Mouse (Mus musculus): Measurements from ENCODE around the gene Polr3a. TPM values are rescaled to one million over a fixed set of nuclear protein-coding genes. Genes with fewer than 3 reads are reported as not detected.

Polr3a gene
- 20.1 TPM in 2 replicates for polyA plus RNA-seq (2015; fragmentation: Nextera tagmentation; extraction: Ambion mirVana)

DNA sequence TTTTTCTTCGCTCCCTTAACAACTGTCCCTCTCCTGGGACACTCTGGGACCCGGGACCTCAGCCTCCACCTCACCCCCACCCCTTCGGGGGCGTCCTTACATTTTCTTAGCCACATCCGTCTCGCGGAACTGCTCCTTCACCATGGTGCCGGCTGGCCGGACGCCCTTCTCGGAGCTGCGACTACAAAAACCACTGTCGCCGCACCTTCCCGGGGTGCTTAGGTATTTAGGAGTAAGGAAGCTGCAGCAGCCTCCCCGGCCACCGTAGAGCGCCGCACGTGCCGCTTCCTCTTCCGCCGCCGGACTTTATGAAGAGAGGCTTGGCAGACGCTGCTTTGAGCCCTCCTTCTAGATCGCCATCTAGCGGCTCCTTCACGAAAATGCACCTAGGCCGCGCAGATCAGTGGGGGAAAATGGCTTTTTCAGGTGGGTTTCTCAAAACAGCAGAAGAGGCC lies at the start of gene Polr3a, which contains the start of gene Rps24:
TSS of gene Polr3a (minus strand) at position 286 of the 455 bp plus-strand sequence.
TSS of gene Rps24 (plus strand) at position 353 of the 455 bp plus-strand sequence.
- WGBS = under 1% methylated on average over 30 of the region's 30 CpGs

DNA sequence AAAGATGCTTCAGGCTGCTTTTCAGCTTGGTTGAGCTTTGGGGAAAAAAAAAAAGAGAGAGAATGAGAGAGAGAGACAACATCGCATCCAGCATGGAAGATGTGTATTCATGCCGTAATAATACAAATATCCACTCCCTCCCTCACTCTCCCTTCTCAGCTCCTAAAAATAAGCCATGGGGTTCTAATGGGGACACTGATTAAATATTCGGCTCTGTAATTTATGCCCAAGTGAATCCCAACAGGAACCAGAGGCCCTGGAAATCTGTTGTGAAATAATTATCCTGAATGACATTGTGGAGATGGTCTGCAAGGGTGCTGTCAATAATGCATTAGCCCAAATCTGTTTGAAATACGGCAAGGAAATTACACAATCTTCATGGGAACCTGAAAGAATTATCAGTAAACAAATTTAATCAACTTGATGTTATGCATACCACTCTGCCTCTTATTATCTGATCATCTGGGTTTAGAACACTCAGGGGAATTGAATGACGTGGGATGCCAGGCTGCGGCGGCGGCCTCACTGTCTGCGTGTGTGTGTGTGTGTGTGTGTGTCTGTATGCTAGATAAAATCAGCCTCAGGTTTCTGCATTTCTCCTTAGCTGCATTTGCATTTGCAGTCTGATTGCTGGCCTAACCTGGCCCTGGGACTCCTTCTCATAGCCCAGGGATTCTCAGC lies 48.1 kb upstream of the Polr3a start:
- WGBS = 86% methylated on average over 9 of the region's 9 CpGs
- H3K4me2 ChIP-seq (replicated peaks) = no peak overlapping the region
- H3K4me1 ChIP-seq = peaks cover 19% of the 10 kb centered on the region
- no peak overlapping the region for H3K27ac ChIP-seq
- H3K9ac ChIP-seq = no peak overlapping the region
- H3K9me3 ChIP-seq = no peaks in the 10 kb centered on the region
- no peak overlapping the region for H3K4me3 ChIP-seq
- no peak for ATAC-seq (ENCODE audit: low FRiP score, low read depth)
- no peaks in the 10 kb centered on the region for H3K36me3 ChIP-seq
- no peaks in the 10 kb centered on the region for H3K27me3 ChIP-seq

More for the DNA sequence above, at the start of gene Polr3a, which contains the start of gene Rps24:
- Histone ChIP-seq H3K9ac (peak within 1 kb of the TSS; percentile 86), H3K27ac (no peak within 1 kb of the TSS), H3K4me2 (replicated peaks) (peak within 1 kb of the TSS; percentile 80), H3K9me3 (no peaks in the 10 kb centered on the region), H3K4me3 (peak within 1 kb of the TSS; percentile 85), H3K36me3 (peaks cover 25% of the 10 kb centered on the region), H3K27me3 (no peaks in the 10 kb centered on the region), H3K4me1 (peaks cover 14% of the 10 kb centered on the region)
- ATAC-seq (ENCODE audit: low FRiP score, low read depth) = peak; percentile 60

DNA sequence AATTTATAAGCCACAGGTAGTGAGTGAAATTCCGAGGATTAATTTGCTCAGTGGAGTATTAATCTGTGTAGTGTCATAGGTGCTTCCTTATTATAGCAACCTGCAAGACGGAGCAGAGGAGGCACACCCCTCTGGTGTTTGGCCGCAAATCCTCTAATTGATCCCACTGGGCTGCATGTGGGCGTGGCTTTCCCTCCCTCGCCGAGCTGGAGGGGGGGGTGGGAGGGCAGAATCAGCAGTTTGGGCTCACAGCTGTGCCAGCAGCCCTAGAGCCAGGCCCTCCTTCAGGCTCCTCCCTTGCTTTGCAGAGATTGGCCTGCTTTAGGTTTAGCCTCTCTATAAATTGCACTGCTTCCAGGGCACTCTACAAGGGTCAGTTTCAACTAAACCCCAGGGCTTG lies 43.4 kb upstream of the Polr3a start:
- no peak overlapping the region; the same call in 1 of the 2 replicates for H3K27ac ChIP-seq
- peak overlapping the region; percentile 49 for H3K4me2 ChIP-seq (replicated peaks)
- H3K36me3 ChIP-seq = no peaks in the 10 kb centered on the region
- peaks cover 38% of the 10 kb centered on the region for H3K4me1 ChIP-seq
- H3K9ac ChIP-seq = no peak overlapping the region
- WGBS = 1% methylated on average over 6 of the region's 6 CpGs
- peak overlapping the region; percentile 7; the same call in 1 of the 2 replicates for H3K4me3 ChIP-seq
- no peaks in the 10 kb centered on the region for H3K27me3 ChIP-seq
- peak; percentile 93 for ATAC-seq (ENCODE audit: low FRiP score, low read depth)
- no peaks in the 10 kb centered on the region for H3K9me3 ChIP-seq

DNA sequence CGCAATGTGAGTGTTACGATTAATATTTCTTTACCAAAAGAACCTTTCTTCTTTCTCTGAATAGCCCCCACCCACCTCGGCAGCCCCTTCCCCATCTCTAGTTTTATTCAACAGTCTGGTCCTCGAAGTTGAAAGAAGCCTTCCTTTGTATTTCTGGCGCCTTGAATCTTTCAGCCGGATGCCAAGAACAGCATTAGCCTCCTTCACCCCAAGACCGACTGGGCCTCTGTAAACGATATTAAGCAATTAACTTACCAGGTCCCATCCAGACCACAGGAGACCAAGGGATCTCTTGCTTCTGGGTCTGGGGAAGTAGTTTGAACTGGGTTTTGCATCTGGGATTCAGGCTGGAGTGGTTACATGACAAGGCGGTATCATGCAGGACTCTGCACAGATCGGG lies 39.6 kb upstream of the Polr3a start:
- H3K4me2 ChIP-seq (replicated peaks) = no peak overlapping the region
- no peaks in the 10 kb centered on the region for H3K36me3 ChIP-seq
- no peaks in the 10 kb centered on the region for H3K9me3 ChIP-seq
- no peak overlapping the region for H3K9ac ChIP-seq
- H3K27ac ChIP-seq = no peak overlapping the region
- no peaks in the 10 kb centered on the region for H3K27me3 ChIP-seq
- ATAC-seq (ENCODE audit: low FRiP score, low read depth) = no peak
- peaks cover 33% of the 10 kb centered on the region for H3K4me1 ChIP-seq
- 59% methylated on average over 10 of the region's 10 CpGs for WGBS
- no peak overlapping the region for H3K4me3 ChIP-seq

DNA sequence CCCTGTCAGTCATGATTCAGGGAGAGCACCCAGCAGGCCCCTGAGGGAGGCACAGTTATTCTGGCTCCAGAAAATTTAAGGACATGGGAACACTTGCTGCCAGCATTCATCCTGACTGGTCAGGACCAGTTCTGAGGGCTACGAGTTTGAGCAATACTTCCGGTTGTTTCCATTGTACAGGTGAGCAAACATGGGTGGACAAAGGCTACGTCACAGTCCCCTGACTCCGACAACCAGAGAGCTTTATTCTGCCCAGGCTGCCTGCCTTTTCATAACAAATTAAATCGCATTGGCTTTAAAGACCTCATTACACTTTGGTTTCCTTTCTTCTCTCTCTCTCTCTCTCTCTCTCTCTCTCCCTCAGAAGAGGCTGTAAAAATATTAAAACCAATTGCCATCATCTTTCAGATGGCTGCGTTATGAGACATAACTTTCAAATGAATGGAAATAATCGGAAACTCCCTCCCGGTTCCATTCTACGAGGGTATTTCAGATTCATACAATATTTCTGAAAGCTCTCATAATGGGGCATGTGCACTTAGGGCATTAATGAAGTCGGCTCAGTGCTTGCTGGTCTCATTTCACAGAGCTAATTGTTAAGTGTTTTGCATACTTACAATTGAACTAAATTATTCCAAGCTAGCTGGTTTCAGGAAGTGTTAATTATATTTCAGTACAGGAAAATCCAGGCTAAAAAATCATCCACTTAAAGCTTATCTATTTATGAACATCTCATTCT lies 39.0 kb upstream of the Polr3a start:
- 68% methylated on average over 10 of the region's 10 CpGs for WGBS
- peaks cover 29% of the 10 kb centered on the region for H3K4me1 ChIP-seq
- no peaks in the 10 kb centered on the region for H3K9me3 ChIP-seq
- no peak overlapping the region for H3K9ac ChIP-seq
- H3K4me3 ChIP-seq = no peak overlapping the region
- H3K27ac ChIP-seq = no peak overlapping the region
- no peaks in the 10 kb centered on the region for H3K27me3 ChIP-seq
- no peaks in the 10 kb centered on the region for H3K36me3 ChIP-seq
- no peak overlapping the region for H3K4me2 ChIP-seq (replicated peaks)
- ATAC-seq (ENCODE audit: low FRiP score, low read depth) = no peak

DNA sequence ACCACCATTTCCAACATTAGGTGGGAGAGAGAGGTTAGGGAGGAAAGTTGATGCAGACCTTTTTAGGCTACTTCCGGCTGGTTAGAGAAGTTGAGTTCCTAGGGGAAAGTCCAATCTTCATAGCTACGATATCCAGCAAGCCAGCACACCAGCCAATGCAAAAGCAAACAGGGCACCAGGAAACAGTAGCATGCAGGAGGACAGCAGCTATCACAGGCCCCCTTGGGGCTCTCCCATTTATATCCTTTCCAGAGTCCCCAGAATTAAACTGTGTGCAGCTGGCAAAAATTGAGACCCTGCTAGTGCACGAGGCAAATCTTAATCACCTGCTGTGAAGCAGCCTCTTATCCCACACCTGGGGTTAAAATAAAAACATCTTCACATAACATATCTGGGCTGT lies 38.3 kb upstream of the Polr3a start:
- ATAC-seq (ENCODE audit: low FRiP score, low read depth) = no peak
- no peaks in the 10 kb centered on the region for H3K36me3 ChIP-seq
- peaks cover 22% of the 10 kb centered on the region for H3K4me1 ChIP-seq
- H3K9me3 ChIP-seq = no peaks in the 10 kb centered on the region
- H3K4me3 ChIP-seq = no peak overlapping the region
- no peak overlapping the region for H3K9ac ChIP-seq
- H3K27ac ChIP-seq = no peak overlapping the region
- no peak overlapping the region for H3K4me2 ChIP-seq (replicated peaks)
- no peaks in the 10 kb centered on the region for H3K27me3 ChIP-seq
- 62% methylated on average over 3 of the region's 3 CpGs for WGBS

DNA sequence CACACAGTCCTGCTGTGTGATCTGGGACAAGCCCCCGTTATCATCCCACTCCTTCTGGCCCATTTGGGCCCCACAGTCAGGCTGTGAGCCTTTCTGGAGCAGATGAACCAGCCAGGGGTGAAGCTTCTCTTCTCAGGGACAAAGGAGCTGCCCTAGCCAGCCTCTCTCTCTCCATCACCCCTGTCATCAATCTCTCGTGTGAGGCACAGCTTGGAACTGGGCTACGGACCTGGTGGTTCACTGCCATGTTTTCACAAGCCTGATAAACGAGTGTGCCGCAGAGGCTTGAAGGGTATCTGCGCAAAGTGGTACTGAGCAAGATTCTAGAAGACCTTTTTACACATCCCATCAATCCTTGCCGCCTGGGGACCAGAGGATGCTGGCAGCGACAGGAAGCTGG lies 34.7 kb upstream of the Polr3a start:
- H3K4me1 ChIP-seq = peaks cover 13% of the 10 kb centered on the region; the same call in 1 of the 2 replicates
- H3K9ac ChIP-seq = no peak overlapping the region
- H3K27ac ChIP-seq = no peak overlapping the region
- H3K4me3 ChIP-seq = no peak overlapping the region
- 66% methylated on average over 8 of the region's 8 CpGs for WGBS
- no peaks in the 10 kb centered on the region for H3K9me3 ChIP-seq
- no peaks in the 10 kb centered on the region for H3K36me3 ChIP-seq
- no peak overlapping the region for H3K4me2 ChIP-seq (replicated peaks)
- H3K27me3 ChIP-seq = no peaks in the 10 kb centered on the region
- no peak for ATAC-seq (ENCODE audit: low FRiP score, low read depth)

DNA sequence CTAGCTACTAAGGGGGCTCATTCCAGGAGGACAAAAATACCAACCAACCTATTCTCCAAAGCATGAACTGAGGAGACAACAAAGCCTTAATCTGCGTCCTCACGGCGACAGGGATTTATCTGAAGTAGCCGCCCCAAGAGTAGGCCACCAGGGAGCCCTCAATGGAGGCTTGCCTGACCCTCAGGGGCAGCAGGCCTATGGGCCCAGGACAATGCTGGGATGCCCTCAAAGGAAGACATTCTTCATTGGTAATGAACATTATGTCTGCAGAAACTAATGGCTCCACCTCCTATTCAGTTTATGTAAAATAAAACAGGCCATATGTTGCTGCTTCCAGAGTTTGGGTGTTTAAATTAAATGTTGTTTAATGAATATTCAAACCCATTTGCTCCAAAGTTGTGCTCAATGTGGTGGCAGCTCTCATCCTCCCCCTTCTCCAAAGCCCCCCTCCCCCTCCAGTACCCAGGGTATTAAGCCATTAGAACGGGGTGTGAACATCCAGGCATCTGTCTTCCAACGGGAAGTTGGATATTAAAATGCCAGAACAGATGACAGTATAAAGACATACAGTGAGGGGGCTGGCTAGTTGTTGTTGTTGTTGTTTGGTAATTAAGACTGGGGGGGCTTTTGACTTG lies 25.8 kb upstream of the Polr3a start:
- WGBS = 81% methylated on average over 6 of the region's 6 CpGs
- no peak overlapping the region for H3K9ac ChIP-seq
- no peak overlapping the region for H3K4me3 ChIP-seq
- H3K36me3 ChIP-seq = no peaks in the 10 kb centered on the region
- no peaks in the 10 kb centered on the region for H3K27me3 ChIP-seq
- no peak for ATAC-seq (ENCODE audit: low FRiP score, low read depth)
- H3K4me2 ChIP-seq (replicated peaks) = no peak overlapping the region
- peaks cover 14% of the 10 kb centered on the region for H3K4me1 ChIP-seq
- H3K9me3 ChIP-seq = peaks cover 5% of the 10 kb centered on the region; the same call in 1 of the 2 replicates
- H3K27ac ChIP-seq = no peak overlapping the region

DNA sequence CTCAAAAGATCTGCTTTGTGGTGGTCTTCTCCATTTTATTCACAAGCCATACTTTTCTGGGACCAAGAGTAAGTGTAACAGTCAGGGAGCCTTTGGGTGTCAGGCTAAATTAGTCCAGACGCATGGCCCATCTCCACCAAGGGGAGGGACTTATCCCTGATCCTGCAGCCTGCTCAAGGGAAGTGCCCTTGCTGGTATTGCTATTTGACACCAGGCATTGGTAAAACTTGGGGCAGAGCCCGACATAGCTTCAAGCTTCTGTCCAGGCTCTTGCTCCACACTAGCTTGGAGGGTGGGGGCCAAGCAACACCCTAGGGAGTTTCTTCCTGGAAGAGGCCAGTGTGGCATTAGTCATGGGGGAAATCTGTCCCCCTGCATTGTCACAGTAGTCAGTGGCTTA lies 23.8 kb upstream of the Polr3a start:
- no peak for ATAC-seq (ENCODE audit: low FRiP score, low read depth)
- peaks cover 5% of the 10 kb centered on the region; the same call in 1 of the 2 replicates for H3K9me3 ChIP-seq
- no peak overlapping the region for H3K27ac ChIP-seq
- no peak overlapping the region for H3K9ac ChIP-seq
- peaks cover 25% of the 10 kb centered on the region for H3K4me1 ChIP-seq
- no peak overlapping the region for H3K4me3 ChIP-seq
- no peaks in the 10 kb centered on the region for H3K36me3 ChIP-seq
- H3K27me3 ChIP-seq = no peaks in the 10 kb centered on the region
- H3K4me2 ChIP-seq (replicated peaks) = no peak overlapping the region
- 80% methylated on average over 2 of the region's 2 CpGs for WGBS

DNA sequence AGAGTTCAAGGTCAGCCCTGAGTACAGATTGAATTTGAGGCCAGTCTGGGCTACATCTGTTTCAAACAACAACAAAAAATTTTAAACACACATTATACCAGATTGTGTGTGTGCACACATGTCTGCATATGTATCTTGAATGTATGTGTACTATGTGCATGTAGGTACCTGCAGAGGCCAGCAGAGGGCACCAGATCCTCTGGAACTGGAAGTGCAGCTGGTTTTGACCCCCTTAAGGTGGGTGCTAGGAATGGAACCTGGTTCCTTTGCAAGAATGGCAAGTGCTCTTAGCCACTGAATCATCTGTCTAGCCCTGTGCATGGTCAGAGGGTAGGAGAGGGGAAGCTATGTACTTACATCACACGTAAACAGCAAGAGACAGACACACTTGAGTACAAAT lies 23.4 kb upstream of the Polr3a start:
- WGBS = 100% methylated on average over 1 of the region's 1 CpGs
- H3K9me3 ChIP-seq = peaks cover 5% of the 10 kb centered on the region; the same call in 1 of the 2 replicates
- no peaks in the 10 kb centered on the region for H3K36me3 ChIP-seq
- no peak overlapping the region for H3K9ac ChIP-seq
- H3K27me3 ChIP-seq = no peaks in the 10 kb centered on the region
- ATAC-seq (ENCODE audit: low FRiP score, low read depth) = no peak
- no peak overlapping the region for H3K27ac ChIP-seq
- H3K4me1 ChIP-seq = peaks cover 25% of the 10 kb centered on the region
- no peak overlapping the region for H3K4me3 ChIP-seq
- no peak overlapping the region for H3K4me2 ChIP-seq (replicated peaks)

DNA sequence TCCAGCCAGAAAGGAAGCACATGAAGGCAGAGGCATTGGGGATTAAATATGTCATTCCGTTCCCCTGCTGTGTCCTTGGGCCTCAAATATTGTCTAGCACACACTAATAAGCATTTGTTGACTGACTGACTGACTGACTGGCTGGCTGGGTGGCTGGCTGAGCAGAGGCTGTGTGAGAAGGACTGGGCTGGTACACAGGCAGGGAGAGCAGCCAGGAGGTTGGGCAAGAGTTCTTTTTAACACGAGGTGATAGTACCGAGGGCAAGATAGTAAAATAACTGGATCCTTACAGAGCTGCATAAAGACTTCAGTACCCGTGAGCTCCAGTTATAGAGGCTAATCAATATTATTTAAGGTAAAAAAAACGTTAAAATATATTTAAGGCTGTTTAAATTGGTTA lies 22.7 kb upstream of the Polr3a start:
- Histone ChIP-seq H3K36me3 (no peaks in the 10 kb centered on the region), H3K4me2 (replicated peaks) (no peak overlapping the region), H3K9me3 (peaks cover 5% of the 10 kb centered on the region; the same call in 1 of the 2 replicates), H3K27me3 (no peaks in the 10 kb centered on the region), H3K4me3 (no peak overlapping the region), H3K27ac (no peak overlapping the region), H3K4me1 (peaks cover 25% of the 10 kb centered on the region), H3K9ac (no peak overlapping the region)
- WGBS = 74% methylated on average over 5 of the region's 5 CpGs
- ATAC-seq (ENCODE audit: low FRiP score, low read depth) = no peak
